Mouse (Mus musculus) cerebral cortex, adult 2 months (tissue): ENCODE measurements around the gene Pdcd1lg2.

ENCODE experiments used
- WGBS: fragments of 180-500 bp; shearing (Covaris S2); methylation state at CpG from one replicate; pipeline ENCODE4 v1.1.7; 2018; 5-methylcytosine and 5-hydroxymethylcytosine counted together

Gene Pdcd1lg2

DNA sequence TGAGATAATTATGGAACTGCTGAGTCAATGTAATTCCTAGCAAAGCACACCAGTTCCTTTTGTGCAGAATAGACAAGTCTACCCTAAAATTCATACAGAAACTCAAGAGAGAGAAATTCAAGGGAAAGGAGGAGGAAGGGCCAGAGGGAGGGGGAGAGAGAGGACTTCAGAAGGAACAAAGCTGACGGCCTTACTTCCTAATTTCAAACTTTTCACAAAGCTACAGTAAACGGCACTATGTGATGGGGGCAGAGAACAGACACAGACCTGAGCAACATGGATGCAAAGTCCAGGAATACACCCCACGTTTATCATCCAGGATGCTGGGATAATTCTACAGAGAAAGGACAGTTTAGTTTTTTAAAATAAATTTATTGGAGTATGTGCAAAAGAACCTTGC lies 8.8 kb downstream of the Pdcd1lg2 start:
- WGBS: 61% methylated on average over 3 of the region's 3 CpGs

DNA sequence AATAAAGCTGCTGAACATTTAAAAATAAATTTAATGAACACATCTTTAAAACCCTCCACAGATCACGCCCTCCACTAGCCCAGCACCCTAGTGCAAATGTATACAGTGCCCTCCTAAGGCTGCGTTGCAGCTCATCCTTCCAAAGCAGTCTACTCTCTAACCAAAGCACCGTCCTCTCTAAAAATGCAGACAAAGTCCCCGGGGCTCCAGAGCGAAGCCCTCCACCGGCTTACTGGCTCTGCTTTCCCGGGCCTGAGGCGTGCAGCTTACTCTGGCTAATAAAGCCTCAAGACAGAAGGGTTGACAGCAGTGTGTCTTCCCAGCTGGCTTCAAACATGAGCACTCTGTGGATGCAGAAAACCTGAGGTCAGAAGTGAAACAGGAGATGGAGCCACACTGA lies 9.7 kb downstream of the Pdcd1lg2 start:
- 94% methylated on average over 8 of the region's 8 CpGs for WGBS

DNA sequence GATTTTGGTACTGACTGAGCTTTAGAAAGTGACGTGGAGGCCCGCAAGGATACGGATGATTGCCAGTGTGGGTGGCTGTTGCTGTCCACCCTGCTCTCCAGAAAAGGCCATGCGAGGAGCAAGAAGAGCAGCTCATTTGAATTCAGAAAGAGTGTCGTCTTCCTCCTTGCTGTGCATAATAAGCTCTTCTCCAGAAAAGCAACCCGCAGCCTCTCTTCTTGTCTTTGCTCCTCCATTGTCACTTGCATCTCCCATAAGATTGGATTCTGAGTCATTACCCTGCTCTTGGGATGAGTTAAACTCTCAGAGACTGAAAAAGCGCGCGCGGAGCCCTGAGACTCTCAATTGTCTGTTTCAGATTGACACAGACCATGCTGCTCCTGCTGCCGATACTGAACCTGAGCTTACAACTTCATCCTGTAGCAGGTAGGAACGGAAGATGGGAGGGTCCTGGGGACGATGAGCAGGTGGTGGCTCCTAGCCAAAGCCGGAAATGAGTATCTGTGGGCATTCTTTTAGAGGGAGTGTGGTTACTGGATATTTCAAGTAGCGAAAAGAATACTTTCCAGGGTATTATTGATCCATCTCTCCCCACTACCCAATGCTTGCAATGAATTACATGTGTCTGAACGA lies 11.4 kb downstream of the Pdcd1lg2 start:
- 88% methylated on average over 16 of the region's 16 CpGs for WGBS

DNA sequence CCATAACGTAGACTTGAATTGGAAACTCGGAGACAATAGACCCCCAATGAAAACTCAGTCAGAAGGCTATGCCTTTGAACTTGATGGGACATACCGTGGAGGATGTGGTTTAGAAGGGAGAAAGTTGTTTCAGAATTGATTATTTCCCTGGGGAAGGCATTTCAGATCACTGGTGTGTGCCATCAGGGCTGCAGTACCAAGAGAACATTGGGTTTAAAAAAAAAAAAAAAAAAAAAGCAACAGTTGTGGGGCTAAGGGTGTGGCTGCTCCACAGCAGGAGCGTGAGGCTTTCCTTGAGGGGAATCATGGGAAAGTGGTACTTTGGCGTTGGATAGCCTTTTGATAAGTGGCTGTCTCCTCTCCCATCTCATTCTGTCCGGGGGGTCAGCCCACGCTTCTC lies 12.1 kb downstream of the Pdcd1lg2 start:
- 84% methylated on average over 7 of the region's 7 CpGs for WGBS

DNA sequence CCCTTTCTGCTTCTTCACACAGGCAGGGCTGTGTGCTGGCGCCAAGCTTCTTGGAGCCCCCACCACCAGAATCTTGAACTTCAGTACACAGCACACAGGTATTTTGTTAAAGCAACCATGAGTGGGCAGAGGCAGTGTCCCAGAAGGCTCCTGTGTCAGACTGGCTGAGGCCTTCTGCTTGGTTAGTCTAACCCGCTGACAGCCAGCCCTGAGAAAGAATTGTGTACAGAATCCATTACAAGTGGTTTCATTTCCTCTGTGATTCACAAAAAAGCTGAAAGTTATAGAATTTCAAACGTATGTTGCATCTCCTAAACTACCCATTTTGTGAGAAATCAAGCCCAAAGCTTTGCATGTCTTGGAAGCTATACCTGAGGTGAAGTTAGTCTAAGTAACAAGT lies 19.8 kb downstream of the Pdcd1lg2 start:
- 84% methylated on average over 3 of the region's 3 CpGs for WGBS

DNA sequence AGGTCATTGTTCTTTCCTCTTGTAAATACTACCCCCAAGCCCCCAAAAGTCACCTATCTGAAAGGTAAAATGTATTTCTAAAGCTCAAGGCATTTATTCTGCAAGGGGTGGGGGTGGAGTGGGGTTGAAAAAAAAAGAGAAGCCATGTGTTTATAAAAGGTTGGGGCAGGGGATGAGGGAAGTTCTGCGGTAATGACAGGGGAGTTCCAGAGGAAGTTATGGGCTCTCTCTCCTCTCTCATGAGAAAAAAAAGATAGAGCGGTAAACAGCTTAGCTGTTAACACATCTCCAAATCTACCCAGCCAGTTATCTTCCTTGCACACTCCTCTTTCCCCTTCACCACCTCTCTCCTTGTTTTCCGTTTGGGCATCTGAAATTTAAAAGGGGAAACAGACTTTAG lies 20.2 kb downstream of the Pdcd1lg2 start:
- 81% methylated on average over 3 of the region's 3 CpGs for WGBS

DNA sequence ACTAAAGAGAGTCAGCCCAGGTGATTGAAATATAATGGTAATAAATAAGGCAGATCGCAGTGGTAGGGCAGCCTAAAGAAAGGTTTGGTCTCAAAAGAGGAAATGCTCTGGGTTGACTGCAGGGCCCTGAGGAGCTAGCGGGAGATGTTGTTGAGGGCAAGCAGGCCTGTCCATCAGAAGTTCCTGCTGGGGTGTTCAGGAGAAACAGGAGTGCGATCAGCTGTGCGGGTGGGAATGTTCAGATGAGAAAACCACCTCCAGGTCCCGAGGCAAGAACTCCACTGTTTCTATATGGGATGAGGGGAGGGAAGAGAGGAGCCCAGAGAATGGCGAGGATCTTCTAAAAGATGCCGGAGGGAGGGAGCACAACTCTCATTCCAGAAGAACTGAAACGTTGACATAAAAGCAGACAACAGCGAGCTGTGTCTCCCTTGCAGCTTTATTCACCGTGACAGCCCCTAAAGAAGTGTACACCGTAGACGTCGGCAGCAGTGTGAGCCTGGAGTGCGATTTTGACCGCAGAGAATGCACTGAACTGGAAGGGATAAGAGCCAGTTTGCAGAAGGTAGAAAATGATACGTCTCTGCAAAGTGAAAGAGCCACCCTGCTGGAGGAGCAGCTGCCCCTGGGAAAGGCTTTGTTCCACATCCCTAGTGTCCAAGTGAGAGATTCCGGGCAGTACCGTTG lies 26.2 kb downstream of the Pdcd1lg2 start:
- whole genome bisulfite sequencing: 90% methylated on average over 18 of the region's 18 CpGs

DNA sequence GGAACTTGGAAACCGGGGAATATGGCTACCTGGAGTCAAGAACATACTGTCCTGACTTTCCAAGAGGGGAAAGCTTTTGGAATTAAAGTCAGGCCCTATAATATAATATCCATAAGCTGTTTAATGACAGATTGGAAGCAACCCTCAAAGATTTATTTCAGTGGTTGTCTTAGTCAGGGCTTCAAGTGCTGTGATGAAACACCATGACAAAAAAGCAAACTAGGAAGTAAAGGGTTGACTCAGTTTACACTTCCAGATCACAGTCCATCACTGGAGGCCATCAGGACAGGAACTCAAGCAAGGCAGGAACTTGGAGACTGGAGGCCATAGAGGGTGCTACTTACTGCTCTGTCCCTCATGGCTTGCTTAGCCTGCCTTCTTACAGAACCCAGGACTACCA lies 27.1 kb downstream of the Pdcd1lg2 start:
- WGBS: 85% methylated on average over 1 of the region's 1 CpGs

DNA sequence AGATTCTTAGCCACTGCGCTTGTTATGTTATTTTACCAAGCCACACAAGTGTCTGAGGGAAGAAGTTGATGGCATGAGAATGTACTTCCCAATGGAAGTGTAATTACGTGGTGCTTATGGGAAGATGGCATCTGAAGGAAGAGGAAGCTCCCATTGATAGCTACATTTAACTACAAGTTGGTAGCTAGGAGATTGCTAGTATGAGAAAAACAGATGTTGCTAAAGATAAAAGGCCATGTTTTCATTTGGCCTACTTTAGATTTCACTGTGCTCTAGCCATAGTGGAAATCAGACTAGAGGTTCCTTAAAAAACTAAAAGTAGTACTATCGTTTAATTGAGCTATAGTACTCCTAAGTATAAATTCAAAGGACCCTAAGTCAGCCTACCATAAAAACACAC lies 28.5 kb downstream of the Pdcd1lg2 start:
- 84% methylated on average over 3 of the region's 3 CpGs for WGBS

DNA sequence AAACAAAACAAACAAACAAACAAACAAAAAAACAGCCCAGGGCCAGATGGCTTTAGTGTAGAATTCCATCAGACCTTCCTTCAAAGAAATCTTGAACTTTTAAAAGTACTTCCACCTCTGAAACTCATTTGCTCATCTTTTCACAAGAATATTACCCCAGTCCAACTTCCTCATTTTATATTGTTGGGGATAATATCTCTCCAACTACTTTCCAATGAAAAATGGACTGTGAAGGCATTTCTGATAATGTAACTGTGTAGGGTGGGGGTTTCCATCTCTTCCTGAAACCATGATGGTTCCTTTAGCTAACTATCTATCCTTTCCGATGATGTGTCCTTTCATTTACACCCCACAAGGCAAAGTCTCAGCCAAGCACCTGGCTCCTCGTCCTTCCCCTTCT lies 31.8 kb downstream of the Pdcd1lg2 start:
- WGBS: 84% methylated on average over 2 of the region's 2 CpGs

DNA sequence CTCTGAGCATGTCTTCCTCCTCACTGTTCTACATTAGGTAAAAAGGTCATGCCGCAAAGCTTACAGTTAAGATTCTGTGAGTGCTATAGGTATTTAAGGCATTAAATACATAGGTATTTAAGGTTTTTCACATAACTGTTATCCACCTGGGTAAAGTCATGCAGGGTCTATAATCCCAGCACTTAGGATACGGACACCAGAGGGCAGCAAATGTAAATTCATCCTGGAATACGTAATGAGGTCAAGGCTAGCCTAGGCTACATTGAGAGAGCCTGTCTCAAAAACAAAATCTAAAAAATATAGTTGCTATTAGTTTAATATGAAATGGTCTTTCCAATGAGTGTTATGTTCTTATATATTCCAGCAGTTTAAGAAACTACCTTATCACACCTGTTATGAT lies 33.6 kb downstream of the Pdcd1lg2 start:
- 96% methylated on average over 3 of the region's 3 CpGs for WGBS

DNA sequence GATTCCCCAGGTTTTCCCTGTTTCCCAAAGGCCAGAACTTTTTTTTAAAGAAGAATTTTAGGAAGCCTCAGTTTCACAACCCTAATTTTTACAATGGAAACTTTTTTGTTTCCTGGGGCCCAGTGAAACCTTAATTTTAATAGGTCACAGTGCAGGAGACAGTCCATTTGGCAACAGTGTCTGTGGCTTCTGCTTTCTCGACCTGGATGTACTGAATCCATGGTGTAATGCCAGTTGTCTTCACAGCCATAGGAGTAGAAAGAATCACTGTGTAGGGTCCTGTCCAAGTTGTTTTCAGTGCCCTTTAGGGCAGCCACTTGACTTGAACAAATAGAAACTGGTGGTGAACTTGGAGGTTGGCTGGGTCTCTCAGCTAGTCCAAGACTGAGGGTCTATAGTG lies 37.7 kb downstream of the Pdcd1lg2 start:
- WGBS: 80% methylated on average over 1 of the region's 1 CpGs

DNA sequence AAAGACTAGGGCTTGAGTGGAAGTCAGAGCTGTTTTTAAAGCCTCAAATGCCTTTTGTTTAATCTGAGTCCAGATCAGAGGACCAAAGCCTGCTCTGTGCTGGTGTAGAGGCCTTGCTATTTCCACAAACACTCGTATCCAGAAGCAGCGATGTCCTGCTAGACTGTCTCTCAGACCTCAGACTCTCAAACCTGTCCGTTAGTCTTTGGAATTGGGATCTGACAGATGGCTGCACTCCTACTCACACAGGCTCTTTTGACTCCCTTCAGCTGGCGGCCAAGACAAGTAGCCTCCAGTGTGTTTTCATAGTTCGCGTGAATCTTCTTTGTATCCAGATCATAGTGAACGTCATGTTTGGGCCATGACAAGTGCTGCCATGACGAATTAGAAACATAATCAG lies 39.7 kb downstream of the Pdcd1lg2 start:
- WGBS: 64% methylated on average over 8 of the region's 8 CpGs

DNA sequence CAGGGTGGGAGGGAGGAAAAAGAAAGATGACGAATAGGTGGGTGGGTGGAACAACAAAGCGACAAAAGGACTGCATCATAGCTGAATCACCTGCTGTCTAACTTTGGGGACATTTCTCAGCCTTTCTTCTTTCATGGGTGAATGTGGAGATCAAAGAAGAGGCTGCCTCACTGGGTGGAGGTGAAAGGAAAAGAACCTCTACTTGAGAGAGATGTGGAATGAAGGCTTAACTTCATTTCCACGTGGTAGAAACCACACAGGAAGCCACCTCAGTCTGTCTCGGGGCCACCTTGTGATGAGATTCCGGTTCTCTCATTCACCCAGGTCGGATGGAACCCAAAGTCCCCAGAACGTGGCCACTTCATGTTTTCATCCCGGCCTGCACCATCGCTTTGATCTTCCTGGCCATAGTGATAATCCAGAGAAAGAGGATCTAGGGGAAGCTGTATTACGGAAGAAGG lies 43.5 kb downstream of the Pdcd1lg2 start:
- 81% methylated on average over 10 of the region's 10 CpGs for WGBS

DNA sequence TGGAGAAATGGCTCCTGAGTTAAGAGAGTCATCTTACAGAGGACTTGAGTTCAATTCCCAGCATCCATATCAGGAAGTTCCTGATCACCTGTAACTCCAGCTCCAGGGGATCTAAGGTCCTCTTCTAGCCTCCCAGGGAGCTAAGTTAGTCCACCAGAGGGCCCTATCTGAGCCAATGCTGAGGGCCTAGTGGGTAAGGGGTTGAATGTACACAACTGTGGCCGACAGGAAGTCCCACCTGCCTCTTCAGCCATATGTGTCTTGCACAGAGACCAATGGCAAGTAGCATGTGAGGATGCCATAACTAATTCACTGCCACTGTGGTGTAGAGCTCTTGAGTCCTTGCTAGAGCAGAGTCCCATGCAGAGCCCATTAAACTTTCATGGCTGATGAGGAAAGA lies 44.4 kb downstream of the Pdcd1lg2 start:
- 87% methylated on average over 1 of the region's 1 CpGs for WGBS

DNA sequence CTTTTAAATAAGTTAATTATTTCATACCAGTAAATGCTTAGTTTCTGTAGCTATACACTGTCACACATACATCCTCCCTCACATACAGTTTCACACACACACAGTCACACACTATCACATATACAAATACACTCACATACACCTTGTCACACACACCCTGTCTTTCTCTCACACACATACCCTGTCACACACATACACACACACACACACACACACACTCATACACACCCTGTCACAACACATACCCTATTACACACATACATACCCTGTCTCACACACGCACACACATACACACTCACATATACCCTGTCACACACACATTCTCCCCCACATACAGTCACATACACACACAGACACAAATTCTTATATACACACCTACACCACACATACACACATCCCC lies 47.3 kb downstream of the Pdcd1lg2 start:
- 95% methylated on average over 1 of the region's 1 CpGs for WGBS

DNA sequence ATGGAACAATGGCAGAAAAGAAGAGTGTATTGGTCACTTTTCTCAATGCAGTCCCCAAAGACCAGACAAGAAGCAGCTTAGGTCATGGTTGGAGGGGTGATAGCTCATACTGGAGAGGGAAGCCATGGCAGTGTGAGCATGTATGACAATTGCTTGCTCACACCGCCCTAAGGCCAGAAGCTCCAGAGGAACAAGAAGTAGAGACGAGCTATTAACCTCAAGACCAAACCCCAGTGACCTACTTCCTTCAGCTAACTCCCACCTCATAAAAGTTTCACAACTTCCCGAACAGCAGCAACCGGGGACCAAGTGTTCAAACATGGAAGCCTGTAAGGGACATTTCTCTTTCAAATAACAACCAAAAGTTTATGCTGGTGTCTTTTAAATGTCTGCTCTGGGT lies 51.7 kb downstream of the Pdcd1lg2 start:
- WGBS: 82% methylated on average over 4 of the region's 4 CpGs

DNA sequence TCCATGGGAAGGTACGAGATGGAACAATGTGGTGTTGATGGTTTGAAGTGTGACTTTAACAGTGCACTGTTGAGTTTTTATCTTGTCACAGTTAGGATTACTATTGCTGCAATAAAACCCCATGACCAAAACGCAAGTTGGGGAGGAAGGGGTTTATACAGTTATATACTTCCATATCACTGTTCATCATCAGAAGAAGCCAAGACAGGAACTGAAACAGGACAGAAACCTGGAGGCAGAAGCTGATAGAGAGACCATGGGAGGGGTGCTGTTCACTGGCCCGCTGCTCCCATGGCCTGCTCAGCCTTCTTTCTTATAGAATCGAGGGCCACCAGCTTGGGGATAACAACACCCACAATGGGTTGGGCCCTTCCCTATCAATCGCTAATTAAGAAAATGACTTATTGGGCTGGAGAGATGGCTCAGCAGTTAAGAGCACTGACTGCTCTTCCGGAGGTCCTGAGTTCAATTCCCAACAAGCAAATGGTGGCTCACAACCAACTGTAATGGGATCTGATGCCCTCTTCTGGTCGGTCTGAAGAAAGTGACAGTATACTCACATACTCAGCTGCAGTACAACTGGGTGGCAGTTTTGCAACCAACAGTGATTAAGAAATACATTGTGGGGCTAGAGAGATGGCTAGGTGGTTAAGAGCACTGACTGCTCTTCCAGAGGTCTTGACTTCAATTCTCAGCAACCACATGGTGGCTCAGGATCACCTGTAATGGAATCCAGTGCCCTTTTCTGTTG lies 53.1 kb downstream of the Pdcd1lg2 start:
- 96% methylated on average over 7 of the region's 7 CpGs for WGBS

DNA sequence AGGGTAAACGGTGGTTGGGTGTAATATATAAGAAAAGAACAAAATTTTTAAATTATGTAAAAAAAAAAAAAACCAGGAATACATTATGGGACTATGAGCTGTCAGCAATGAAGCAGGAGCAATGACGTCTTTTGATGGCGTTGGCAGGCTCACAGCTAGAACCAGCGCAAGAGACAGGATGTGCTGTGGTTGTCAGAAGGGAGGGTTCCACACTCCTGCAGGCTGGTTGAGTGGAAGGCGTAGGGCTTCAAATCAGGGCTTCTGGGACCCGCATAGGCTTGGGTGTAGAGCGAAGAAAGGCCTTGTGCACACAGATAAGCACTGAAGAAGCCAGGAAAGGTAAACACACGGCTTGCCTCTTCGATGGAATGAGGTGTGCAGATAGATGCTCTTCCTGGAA lies 56.1 kb downstream of the Pdcd1lg2 start:
- 88% methylated on average over 9 of the region's 9 CpGs for WGBS

DNA sequence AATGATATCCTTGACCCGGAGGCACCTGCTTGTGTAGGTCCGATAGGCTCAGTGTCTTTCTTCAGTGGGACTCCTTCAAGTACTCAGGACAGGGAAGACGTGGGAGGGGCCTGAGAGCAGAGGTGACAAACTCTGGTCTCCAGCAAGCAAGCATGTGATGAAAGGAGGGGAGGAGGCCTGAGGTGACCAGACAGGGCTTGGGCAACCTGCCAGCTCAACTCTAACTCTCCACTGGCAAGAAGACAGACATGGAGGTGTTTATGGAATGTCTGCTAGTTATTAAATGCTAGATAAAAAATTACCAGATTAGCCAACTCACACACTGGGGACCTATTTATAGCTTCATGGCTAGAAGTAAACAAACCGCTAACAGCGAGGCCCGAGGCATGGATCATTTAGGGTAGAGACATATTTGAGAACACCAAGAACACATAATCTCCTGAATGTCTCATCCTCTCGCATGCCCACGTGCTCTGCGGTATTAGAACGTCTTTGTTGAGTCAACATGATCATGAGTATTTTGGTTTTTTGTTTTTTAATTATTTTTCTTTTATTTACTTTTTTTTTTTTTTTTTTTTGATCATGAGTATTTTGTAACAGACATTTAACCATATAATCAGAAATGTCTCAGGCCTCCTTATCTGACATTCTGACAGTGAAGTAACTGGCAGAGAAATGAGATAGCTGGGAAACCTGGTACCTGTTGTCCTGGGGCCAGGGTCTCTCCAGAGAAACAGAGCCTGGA lies 58.4 kb downstream of the Pdcd1lg2 start:
- 83% methylated on average over 10 of the region's 10 CpGs for WGBS

DNA sequence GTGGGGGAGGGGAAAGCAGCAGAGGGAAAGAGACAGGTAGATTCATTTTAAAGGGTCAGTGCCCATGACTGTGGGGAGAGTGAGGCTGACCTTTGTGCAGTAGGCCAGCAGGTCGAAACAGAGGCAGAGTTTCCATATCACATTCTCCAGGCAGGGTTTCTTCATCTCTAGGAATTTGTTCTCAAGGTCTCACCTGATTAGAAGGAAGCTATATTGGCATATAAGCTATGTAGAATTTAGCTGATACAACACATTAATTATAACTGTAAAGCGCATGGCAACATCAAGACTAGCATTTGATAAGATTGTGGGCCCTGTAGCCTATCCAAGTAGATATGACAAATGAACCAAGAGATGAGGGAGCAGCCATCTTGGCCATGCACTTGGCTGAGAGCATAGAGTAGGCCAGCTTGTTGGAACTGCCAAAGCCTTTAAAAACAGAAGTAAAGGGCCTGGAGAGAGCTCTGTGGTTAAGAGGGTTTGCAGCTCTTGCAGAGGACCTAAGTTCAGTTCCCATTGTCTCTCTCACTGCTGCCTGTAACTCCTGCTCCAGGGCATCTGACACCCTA lies 59.1 kb downstream of the Pdcd1lg2 start:
- 99% methylated on average over 2 of the region's 2 CpGs for WGBS

DNA sequence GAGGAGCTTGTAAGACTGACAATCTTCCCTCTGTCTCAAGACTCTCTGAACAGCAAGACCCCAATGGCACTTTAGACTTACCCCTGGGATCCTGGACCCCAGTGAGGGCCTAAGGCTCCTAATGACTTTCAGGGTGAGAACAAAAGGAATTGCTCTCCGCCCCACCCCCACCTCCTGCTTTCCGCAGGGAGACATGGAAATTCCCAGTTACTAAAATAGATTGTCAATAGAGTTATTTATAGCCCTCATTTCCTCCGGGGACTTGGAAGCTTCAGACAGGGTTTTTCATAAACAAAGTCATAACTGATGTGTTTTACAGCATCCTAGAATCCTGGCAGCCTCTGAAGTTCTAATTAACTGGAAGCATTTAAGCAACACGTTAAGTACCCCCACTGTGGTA lies 59.9 kb downstream of the Pdcd1lg2 start:
- WGBS: 26% methylated on average over 4 of the region's 4 CpGs
